Mouse (Mus musculus): ENCODE results near the gene Rac3.
"Not testable (repeated sequence)": the region's sequence is repeated elsewhere in the genome, so short reads cannot be mapped to it uniquely, and the experiment has no call there.

Rac3 gene

DNA sequence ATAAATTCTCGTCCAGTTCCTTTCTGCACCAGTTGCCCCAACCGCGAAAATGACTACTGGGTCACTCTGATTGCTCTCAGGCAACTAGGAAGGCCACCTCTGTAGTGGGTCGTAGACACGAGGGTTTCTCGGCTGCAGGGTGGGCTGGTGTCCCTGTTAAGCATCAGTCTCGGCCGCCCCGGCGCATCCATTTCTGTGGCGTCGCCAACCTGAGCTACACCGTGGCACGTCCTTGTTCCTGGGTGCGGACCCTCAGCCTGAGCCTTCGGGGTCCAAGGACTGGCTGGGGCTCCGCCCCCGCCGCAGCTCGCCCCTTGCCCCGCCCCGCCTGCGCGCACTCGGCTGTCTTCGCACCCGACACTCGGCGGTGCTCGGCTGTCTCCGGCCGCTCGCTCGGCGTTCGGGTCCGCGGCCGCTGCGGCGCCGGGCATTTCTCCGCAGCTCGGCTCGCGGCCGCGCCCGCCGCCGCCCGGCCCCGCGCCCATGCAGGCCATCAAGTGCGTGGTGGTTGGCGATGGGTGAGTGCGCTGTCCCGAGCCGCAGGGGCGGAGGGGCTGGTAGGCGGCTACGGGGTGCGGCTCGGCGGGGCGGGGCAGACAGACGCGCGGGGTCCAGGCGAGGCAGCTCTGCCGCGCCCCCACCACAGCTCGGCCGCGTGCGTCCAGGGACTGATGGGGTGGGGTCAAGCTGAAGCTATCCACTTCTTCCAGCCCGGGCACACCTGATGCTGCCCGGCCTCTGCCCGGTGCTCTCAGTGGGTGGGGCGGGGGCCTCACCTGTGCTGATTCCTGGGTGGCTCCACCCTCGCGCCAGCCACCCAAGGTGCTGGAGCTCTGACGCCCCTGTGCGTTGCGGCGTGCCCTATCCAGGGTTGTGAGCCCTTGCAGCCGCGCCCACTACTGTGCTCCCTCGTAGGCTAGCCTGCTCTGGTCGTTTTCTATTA lies at the start of gene Rac3:
Gene Rac3, plus strand, starts transcription at position 347 of the 943 bp plus-strand sequence.
- in situ Hi-C loops (cut with MboI, MseI) = no loop called here

DNA sequence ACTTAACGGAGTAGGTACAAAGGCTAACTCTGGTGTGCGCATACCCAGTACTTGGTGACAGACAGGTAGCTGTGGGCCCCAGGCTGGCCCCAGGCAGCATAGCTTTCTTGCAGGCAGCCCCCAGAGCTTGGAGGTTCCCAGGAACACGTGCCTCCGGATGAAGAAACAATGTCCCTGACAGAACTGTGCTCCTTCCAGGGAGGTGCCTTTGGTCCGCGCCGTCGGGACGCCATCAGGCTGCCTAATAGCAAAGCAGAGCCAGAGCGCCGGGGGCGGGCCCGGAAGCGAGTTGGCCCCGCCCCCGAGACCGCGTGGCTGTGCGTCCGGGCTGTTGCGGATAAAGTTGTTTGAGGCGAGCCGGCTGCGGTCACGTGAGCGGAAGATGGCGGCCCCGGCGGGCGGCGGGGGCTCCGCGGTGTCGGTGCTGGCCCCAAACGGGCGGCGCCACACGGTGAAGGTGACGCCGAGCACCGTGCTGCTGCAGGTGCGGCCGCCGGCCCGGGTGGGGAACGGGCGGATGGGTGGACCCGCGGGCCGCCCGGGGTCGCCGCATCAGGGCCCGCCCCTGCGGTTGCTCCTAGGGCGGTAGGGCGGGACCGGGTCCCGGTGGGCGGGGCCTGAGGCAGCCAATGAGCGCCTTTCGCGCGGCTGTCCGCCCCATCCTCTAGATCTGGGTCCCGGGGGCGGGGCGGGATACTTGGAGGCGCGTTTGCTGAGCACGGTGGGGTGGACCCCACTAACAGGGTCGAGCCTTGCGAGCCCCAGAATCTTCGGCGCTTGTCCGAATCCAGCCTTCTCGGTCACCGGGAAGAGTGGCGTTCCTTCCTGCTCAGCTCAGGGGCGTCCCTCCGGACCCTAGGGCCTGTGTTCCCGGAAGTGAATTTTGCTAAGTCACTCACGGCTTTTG lies 48.3 kb upstream of the Rac3 start, which contains the start of gene Aspscr1:
Gene Aspscr1, plus strand, starts transcription at position 287 of the 907 bp plus-strand sequence.
- in situ Hi-C loops (cut with MboI, MseI) = no loop called here

DNA sequence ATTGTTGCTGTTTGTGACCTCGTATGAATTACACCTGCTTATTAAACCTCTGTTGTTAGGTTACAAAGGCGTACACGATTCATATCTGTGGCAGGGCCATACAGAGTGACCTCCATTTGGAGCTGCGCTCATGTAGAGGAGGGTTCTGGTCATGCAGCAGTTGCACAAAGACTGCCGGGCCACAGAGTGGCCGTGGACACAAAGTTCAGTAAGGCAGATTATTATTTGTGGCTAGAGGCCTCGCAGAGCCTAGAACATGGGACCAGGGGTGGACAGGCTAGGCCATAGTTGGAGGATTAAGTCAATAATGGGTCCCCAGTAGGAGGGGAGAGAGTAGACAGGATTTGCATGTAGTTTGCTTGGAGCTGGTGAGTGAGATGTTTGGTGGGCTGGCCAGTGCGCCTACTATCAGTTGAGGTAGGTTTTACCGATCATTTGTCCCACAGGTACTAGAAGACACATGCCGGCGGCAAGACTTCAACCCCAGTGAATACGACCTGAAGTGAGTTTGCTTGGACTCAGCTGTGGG lies 47.6 kb upstream of the Rac3 start:
- in situ Hi-C loops (cut with MboI, MseI) = no loop called here

DNA sequence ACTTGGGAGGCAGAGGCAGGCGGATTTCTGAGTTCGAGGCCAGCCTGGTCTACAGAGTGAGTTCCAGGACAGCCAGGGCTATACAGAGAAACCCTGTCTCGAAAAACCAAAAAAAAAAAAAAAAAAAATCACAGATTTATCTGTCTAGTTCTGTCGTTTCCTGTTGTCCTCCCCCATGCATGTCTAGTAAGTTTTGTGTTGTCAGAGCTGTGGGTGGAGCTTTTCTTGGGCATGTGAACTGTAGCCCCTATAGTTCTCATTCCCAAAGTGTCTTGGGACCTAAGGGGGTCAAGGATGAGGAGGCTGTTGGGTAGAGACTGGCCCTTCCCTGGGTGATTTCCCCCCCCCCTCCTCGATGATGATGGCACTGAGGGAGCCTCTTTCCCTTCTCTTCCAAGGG lies 45.4 kb upstream of the Rac3 start:
- in situ Hi-C loops (cut with MboI, MseI) = not testable (repeated sequence)

DNA sequence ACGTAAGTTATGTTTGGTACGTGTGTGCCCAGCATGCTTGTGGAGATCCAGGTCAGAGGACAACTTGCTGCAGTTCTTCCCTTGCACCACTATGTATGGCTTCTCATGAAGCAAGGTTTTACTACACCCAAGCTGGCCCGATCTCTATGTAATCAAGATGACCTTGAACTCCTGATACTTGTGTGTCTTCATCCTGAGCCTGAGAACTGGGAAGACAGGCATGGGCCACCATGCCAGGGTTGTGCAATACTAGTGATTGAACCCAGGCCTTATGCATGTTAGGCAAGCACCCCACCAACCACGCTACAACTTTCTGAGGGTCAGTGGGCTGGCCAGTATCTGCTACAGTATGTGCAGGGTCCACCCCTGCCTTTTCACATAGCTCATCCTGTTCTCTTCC lies 44.3 kb upstream of the Rac3 start:
- in situ Hi-C loops (cut with MboI, MseI) = no loop called here

DNA sequence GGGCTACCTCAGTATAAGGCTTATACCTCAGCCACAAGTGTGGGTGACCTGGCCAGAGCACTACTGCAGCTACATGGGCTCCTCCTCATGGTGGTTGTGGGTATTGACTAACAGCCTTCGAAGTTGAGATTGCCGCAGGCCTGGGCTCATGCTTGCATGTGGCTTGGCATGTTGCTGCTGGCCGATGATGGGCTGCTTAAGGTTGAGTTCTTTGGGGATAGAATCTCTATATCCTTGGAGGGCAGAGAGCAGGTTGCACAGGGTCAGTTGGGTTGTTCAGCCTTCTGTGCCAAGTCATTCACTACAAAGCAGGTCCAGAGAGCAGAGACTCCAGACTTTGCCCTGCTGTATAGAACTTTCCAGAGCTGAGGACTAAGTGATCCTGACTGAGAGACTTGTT lies 41.4 kb upstream of the Rac3 start:
- in situ Hi-C loops (cut with MboI, MseI) = no loop called here

DNA sequence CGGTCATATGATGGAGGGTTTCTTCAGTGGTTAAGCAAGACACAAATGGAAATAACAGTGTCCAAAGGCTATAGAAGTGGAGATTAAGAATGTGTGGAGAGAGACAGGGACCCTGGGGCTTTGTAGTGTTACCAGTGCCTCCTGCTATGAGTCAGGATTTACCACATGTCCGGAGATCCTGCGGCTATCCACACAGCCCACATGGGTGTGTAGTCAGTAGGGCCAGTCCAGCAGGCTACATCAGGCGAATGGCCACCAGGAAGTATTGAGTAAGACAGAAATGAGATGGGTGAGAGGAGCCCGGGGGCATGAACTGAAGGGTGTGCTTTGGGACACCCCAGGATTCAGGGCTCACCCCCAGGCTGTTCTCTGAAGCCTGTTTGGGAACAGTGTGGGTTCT lies 38.6 kb upstream of the Rac3 start:
- in situ Hi-C loops (cut with MboI, MseI) = no loop called here

DNA sequence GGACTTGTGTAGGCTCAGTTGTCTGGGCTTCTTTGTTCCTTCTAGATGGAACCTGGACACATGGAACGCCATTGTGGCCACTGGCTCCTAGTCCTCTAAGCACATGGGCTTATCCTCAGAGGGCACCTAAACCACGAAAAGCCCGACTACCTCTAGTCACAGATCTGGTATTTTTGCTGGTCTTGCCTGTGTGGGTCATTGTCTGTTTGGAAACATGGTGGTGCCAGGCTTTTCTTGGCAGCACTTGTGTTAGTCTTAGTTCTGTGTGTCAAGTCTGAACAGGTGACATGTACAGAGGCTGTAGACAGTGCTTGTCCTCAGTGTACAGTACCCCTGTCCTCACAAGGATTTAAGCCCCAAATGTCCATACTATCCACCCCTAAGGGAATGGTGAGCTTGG lies 37.7 kb upstream of the Rac3 start:
- in situ Hi-C loops (cut with MboI, MseI) = no loop called here

DNA sequence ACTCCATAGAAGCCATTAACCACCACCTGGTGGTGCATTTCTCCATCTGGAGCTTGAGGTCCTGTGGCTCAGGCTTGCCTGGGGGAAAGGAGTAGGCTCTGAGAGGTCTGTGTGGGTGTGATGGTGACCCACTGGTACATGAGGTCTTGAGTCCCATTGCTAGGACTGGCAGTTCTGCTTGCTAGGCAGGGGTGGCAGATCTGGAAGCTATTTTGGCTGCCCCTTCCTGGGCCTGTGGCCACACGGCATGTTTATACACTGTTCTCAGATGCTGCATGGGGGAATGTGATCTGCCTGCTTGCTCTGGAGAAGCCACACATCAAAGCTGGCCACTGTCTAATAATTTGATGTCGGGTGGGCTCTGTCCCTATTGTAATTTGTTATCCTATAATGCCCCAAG lies 37.2 kb upstream of the Rac3 start:
- in situ Hi-C loops (cut with MboI, MseI) = no loop called here

DNA sequence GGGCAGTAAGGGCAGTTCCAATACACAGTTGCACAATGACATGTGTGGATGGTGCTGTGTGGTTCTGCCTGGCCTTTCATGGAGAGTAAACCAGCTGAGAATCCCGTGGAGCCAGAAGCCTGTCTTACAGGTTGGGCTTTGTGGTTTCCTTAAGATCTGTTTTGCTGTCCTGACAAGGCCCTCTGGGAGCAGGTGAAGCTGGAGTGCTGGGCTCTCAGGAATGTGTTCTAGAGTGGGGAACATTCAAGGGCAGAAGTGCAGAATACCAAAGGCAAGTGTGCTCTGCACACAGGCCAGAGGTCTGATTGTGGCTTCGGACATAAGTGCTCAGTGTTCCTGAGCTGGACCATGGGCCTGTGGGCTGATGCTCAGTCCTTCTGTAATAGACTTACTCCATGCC lies 36.6 kb upstream of the Rac3 start:
- in situ Hi-C loops (cut with MboI, MseI) = no loop called here

DNA sequence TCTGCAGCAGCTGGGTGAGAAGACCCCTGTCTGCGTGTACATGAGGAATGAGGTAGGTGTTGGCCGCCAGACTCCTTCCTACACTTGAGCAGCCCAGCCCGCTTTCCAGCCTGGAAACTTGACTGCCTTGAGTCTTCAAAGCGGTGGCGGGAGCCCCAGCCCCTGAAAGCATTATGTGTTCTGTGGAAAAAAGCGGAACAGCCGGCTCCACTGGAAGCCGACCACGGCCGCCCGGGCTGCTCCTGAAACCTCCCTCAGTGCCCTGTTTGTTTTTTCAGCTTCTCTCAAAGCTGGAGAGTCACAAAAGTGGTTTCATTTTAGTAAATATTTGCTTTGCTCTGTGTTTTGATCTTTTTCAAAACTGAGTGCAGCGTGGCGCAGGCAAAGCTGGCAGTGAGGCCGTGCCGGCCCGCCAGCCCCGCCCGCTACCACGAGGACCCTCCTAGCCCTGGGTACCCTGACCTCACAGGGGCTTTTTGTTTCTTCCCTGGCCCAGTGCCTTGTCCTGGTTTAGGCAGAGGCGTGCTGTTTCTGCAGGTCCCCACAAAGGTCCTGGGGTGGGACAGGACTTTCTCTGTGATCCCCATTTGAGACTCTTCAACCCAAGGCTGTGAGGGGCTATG lies 34.5 kb upstream of the Rac3 start:
- in situ Hi-C loops (cut with MboI, MseI) = no loop called here

DNA sequence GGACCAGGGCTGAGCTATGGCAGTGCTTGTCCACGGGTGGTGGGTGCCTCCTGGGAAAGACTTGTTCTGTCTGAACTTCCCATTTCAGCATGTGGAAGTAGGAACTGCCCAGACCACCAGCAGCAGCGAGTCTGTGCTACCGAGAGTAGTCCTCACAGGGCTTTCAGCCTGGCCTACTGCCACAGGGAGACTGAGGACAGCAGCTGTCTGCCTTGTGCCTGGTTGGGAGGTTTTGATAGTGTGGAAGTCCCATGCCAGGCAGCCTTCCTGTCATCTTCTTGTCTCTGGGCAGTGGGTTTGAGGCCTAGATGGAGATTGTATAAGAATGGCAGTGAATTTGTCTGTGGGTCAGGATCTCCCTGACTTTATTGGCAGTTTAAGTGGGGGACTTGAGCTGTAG lies 31.9 kb upstream of the Rac3 start:
- in situ Hi-C loops (cut with MboI, MseI) = no loop called here

DNA sequence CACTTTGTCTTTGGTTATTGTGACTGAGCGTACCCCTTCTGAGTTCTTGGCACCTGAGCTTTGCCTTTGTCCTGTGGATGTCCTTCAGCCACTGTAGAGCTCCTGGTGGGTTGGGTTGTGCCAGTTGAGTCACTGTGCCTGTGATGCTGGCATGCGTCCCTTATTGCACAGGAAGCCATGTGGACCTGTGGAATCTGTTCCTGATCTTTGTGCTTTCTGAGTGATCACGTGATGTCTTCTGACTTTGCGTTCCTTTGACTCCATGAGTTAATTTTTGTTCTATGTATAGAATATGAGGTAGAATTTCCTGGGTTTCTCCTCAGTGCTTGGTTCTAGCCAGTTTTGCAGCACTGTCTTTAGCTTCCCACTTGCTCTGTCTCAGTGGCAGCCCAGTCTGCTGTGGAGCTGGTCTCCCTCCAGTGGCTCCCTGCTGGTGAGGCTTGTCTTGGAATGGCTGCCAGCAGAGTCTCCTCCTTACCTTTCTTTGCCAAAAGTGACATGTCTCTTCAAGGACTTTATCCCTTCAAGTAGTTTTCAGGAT lies 28.7 kb upstream of the Rac3 start:
- in situ Hi-C loops (cut with MboI, MseI) = loop anchor here (10.0 kb wide), 1 partner anchor 308 kb away; no protein-coding TSS in a partner anchor

DNA sequence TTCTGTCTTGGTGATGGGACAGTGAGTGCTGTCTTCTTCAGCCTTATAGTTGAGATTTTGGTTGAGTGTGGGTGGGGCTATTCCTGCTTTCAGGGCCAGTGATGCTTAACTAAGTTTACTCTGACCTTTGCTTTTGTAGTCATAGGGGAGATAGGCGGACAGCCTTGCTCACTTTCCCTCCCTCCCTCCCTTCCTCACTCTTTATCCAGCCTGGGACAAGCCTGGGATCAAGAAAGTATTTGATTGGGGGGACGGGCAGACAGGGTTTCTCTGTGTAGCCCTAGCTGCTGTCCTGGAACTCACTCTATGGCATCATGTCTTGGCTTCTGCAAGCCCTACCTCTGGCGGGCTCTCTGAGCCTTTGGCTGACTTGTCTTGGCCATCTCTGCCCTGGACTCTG lies 27.8 kb upstream of the Rac3 start:
- in situ Hi-C loops (cut with MboI, MseI) = loop anchor here (10.0 kb wide), 1 partner anchor 309 kb away; no protein-coding TSS in a partner anchor

DNA sequence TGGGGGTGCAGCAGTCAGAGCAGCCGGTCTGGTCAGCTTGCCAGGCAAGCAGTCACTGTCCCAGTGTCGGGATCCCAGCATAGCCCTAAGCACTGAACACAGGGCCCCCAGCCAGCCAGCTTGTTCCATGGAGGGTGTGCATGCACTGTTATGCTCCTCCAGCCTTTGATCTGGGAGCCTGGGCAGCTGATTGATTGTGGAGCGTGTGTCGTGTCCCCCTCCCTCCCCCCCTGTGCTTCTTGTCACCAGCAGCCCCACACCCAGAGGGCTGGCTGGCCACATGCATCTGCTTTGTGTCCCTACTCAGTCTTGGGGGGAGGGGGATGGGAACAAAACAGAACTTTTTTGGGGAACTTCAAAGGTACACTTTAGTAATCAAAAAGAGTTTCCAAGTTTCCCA lies 26.1 kb upstream of the Rac3 start:
- in situ Hi-C loops (cut with MboI, MseI) = loop anchor here (10.0 kb wide), 1 partner anchor 310 kb away; no protein-coding TSS in a partner anchor

DNA sequence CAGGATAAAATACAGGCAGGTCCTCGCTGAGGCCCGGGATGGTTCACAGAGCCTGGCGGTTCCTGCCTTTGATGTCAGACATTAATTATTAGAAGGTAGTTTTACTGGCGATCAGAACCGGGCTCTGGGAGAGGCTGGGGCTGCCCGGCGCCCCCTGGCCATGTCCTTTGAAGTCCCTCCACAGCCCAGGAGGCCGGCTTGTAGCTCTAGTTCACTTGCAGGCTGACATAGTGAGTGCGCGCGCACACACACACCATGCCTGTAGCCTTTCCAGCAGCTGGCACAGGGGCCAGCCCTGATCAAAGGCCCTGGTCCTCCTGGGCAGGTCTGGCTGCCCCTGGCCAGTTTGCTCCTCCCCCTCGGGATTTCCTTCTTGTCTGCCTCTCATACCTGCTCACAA lies 25.6 kb upstream of the Rac3 start:
- in situ Hi-C loops (cut with MboI, MseI) = loop anchor here (10.0 kb wide), 1 partner anchor 311 kb away; no protein-coding TSS in a partner anchor

DNA sequence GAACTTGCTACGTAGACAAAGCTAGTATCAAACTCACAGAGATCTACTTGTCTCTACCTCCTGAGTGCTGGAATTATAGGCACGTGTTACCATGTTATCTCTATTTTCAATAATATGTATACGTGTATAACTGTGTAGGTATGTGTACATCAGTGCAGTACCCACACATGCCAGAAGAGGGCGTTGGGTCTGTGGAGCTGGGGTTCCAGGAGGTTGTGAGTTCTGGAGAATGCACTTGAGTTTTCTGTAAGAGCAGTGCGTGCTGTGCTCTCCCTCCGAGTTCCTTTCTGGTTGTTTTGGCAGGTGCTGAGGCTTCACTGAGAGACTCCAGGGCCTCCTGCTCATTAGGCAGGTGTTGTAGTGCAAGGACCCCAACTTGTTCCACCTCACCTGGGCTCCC lies 24.7 kb upstream of the Rac3 start:
- in situ Hi-C loops (cut with MboI, MseI) = loop anchor here (10.0 kb wide), 1 partner anchor 312 kb away; no protein-coding TSS in a partner anchor

DNA sequence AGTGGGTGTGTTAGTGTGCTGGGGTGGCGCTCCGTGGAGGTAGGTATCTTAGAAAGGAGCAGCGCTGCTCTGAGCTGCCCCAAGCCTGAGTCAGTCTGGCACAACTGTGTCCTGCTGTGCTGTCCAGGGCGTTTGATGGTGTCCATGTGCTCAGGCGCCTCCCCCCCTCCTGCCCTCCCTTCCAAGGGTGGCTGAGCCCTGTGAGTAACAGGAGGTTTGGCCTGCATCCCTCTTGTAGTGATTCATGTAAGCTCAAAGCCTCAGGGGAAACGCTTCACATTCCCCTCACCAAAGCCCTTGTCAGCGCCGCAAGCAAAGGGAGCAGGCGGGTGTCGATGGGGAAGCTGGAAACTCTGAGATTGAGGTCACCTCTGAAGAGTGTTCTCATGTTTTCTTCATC lies 23.5 kb upstream of the Rac3 start:
- in situ Hi-C loops (cut with MboI, MseI) = loop anchor here (10.0 kb wide), 1 partner anchor 313 kb away; no protein-coding TSS in a partner anchor

DNA sequence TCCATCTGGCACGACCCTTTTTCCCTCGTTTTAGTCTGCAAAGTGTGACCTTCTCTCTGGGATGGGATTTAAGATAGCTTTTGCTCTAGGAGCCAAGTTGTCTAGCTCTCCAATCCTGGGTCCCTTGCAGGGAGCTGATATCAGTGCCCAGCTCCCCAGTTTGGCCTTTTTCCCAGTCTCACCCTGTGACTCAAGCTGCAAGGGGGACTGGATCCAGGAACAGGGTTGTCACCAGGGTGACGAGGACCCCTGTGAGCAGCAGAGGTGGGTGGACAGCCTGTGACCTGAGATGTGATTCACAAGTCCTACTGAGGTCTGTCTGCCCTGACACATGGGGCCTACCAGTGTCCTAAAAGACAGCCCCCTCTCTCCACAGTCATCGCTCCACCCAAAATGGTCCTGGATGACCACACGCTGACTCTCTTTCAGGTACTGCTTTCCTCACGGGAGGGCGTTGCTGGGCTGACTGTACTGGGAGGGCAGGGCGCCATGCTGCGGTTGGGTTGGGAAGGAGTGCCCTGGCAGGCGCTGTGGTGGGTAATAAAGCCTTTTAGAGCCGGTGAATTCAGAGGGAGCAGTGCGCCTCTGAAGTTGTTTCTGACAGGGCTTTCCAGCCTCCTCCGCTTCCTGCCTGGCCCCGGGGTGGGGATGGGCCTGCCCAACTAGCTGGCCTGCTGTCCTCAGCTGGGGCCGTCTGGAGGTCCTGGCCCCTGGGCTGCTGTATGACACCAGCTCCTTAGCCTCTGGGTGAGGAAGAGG lies 17.4 kb upstream of the Rac3 start:
- in situ Hi-C loops (cut with MboI, MseI) = no loop called here

Measured in T-helper 2 cell (primary cell).